Mouse (Mus musculus): Measurements from ENCODE around the gene H2-Ab1.
"Not testable (repeated sequence)": the region's sequence is repeated elsewhere in the genome, so short reads cannot be mapped to it uniquely, and the experiment has no call there.

Gene H2-Ab1

GRCm38 (mm10) chr17:34257594-34258375 is at the start of gene H2-Ab1:
Gene H2-Ab1, plus strand, starts transcription at chr17:34257689.
- DNase-seq (ENCODE audit: low read depth, low spot score) = no peak

GRCm38 (mm10) chr17:34207866-34208265 is 49.6 kb upstream of the H2-Ab1 start:
- DNase-seq (ENCODE audit: low read depth, low spot score) = no peak

- DNase-seq (ENCODE audit: low read depth, low spot score) = no peak
Observed at GRCm38 (mm10) chr17:34208421-34208820, 49.1 kb upstream of the H2-Ab1 start.

DNA sequence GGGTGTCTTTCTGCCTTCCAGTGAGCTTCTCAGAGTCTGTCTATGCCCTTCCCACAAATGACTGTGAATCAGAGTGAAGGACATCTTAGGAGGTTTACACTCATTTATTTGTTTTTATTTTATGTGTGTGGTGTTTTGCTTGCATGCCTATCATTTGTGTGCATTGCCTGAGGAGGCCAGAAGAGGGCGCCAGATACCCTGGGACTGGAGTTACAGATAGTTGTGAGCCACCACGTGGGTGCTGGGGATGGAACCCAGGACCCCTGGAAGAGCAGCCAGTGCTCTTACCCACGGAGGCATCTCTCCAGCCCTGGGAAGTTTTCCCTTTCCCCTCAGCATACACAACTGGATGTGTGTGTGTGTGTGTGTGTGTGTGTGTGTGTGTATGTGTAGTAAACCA is 47.8 kb upstream of the H2-Ab1 start:
- DNase-seq (ENCODE audit: low read depth, low spot score) = no peak

DNA sequence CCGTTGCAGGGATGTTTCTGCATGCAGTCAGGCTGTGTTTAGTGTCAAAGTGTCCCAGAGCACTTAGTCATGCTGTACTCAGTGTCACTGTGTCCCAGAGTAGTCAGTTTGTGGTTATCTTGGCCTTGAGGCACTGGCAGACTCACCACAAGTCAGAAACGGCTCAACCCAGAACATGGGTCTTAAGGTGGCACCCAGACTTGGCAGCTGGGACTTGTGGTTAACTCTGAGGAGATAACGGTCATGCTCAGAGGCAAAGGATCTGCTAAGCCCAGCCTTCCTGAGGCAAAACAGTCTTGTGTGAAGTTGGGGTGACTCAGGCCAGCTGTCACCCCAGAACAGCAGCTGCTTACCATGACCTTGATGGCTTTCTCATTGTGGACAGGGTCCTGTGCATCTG is 46.9 kb upstream of the H2-Ab1 start:
- no peak for DNase-seq (ENCODE audit: low read depth, low spot score)

DNA sequence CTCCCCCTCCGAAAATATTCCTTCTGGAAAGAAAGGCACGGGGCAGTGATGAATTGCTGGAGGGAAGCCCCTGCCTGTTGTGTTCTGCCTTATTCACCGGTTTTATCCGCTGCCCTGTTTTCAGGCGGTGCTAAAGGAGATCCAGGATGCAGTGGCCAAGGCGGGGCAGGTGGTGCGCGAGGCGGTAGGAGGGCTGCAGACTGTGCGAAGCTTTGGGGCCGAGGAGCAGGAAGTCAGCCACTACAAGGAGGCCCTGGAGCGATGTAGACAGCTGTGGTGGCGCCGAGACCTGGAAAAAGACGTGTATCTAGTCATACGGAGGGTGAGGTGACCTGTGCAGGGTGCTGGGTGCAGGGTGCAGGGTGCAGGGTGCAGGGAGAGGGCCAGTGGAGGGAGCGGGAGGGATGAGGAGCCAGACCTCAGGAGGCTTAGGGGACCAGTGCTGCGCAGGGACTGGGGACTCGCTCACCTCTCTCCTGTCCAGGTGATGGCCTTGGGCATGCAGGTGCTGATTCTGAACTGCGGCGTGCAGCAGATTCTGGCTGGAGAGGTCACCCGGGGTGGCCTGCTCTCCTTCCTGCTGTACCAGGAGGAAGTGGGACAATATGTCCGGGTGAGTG is 45.6 kb upstream of the H2-Ab1 start:
- no peak for DNase-seq (ENCODE audit: low read depth, low spot score)

- DNase-seq (ENCODE audit: low read depth, low spot score) = no peak
Observed at GRCm38 (mm10) chr17:34213936-34214335, 43.6 kb upstream of the H2-Ab1 start.

- no peak for DNase-seq (ENCODE audit: low read depth, low spot score)
Observed at GRCm38 (mm10) chr17:34215176-34215575, 42.3 kb upstream of the H2-Ab1 start.

- no peak for DNase-seq (ENCODE audit: low read depth, low spot score)
Observed at GRCm38 (mm10) chr17:34217216-34217928, 40.1 kb upstream of the H2-Ab1 start.

- DNase-seq (ENCODE audit: low read depth, low spot score) = no peak
Observed at GRCm38 (mm10) chr17:34217986-34218385, 39.5 kb upstream of the H2-Ab1 start.

- DNase-seq (ENCODE audit: low read depth, low spot score) = no peak
Observed at GRCm38 (mm10) chr17:34218675-34219074, 38.8 kb upstream of the H2-Ab1 start.

DNA sequence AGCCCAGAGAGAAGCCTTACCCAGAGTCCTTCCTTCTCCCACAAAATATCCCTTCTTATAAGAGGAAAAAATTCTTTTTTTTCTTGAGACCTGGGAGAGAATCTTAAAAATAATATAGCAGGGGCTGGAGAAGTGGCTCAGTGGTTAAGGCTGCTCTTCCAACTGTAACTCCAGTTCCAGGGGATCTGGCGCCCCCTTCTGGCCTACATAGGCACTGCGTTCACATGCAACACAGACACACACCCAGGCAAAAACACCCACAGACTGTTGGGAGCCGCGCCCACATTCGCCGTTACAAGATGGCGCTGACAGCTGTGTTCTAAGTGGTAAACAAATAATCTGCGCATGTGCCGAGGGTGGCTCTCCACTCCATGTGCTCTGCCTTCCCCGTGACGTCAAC is 38.4 kb upstream of the H2-Ab1 start:
- DNase-seq (ENCODE audit: low read depth, low spot score) = not testable (repeated sequence)

DNA sequence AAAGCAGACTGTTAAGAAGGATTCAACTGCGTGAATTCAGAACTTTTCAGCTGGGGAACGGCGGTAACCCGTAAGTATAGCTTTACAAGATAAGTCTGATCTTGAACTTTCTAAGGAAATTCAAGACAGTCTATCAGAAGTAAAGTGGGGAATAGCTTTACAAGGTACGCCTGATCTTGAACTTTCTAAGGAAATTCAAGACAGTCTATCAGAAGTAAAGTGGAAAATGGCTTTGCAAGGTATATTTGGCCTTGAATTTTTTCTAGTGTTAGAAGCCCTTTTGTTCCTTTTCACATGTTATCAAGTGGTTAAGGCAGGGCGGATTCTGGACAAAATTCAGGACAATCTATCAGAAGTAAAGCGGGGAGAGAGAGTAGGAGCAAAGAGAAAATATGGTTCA is 37.7 kb upstream of the H2-Ab1 start:
- DNase-seq (ENCODE audit: low read depth, low spot score) = not testable (repeated sequence)

- DNase-seq (ENCODE audit: low read depth, low spot score) = not testable (repeated sequence)
Observed at GRCm38 (mm10) chr17:34220401-34220800, 37.1 kb upstream of the H2-Ab1 start.

- no peak for DNase-seq (ENCODE audit: low read depth, low spot score)
Observed at GRCm38 (mm10) chr17:34224816-34225215, 32.7 kb upstream of the H2-Ab1 start.

DNA sequence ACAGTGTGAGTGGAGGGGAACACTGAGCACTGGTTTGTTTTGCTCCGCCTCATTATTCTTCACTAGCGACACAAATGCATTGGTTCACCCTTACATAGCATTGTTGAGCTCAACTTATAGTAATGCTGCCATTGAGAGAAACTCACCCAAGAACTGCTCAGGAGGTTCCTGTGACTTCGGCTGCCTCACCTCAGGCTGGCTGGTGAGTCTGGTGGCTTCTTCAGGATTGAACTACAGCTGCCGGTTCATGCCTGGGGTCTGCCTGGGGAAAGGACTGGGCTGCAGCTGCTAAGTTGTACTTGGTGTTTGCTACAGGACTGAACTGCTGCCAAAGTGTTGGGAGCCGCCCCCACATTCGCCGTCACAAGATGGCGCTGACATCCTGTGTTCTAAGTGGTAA is 32.1 kb upstream of the H2-Ab1 start:
- DNase-seq (ENCODE audit: low read depth, low spot score) = no peak

- not testable (repeated sequence) for DNase-seq (ENCODE audit: low read depth, low spot score)
Observed at GRCm38 (mm10) chr17:34225911-34226310, 31.6 kb upstream of the H2-Ab1 start.

DNA sequence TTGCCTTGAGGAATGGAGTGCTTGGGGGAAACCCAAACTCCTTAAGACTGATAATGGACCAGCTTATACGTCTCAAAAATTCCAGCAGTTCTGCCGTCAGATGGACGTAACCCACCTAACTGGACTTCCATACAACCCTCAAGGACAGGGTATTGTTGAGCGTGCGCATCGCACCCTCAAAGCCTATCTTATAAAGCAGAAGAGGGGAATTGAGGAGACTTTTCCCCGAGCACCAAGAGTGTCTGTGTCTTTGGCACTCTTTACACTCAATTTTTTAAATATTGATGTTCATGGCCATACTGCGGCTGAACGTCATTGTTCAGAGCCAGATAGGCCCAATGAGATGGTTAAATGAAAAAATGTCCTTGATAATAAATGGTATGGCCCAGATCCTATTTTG is 26.5 kb upstream of the H2-Ab1 start:
- DNase-seq (ENCODE audit: low read depth, low spot score) = not testable (repeated sequence)

- not testable (repeated sequence) for DNase-seq (ENCODE audit: low read depth, low spot score)
Observed at GRCm38 (mm10) chr17:34232021-34232420, 25.5 kb upstream of the H2-Ab1 start.

GRCm38 (mm10) chr17:34234926-34235325 is 22.6 kb upstream of the H2-Ab1 start:
- DNase-seq (ENCODE audit: low read depth, low spot score) = no peak

- no peak for DNase-seq (ENCODE audit: low read depth, low spot score)
Observed at GRCm38 (mm10) chr17:34236691-34237090, 20.8 kb upstream of the H2-Ab1 start.

DNA sequence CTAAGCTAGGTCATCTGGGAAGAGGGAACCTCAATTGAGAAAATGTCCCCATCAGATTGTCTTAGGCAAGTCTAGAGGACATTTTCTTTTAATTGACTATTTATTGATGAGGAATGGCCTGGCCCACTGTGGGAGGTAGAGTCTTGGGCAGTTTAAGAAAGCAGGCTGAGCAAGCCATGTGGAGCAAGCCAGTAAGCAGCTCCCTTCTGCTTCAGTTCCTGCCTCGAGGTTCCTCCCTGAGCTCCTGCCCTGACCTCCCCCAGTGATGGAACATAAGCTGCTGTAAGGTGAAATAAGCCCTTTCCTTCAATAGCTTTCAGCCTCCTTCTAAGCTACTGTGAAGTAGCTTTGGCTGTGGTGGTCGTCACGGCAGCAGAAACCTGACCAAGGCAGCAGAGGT is 19.7 kb upstream of the H2-Ab1 start:
- DNase-seq (ENCODE audit: low read depth, low spot score) = no peak

GRCm38 (mm10) chr17:34238706-34239105 is 18.8 kb upstream of the H2-Ab1 start, which contains the start of gene H2-Ob:
Gene H2-Ob, plus strand, starts transcription at chr17:34238903.
- no peak for DNase-seq (ENCODE audit: low read depth, low spot score)
